Mouse (Mus musculus): ENCODE results near the gene Zfc3h1. TPM values are rescaled to one million over a fixed set of nuclear protein-coding genes. Genes with fewer than 3 reads are reported as not detected.

Zfc3h1 gene
- polyA plus RNA-seq, 1 experiment from 2014 or later = 13.9 TPM

GRCm38 (mm10) chr10:115382846-115383643 lies 1.7 kb upstream of the Zfc3h1 start:
- WGBS = 27% methylated on average over 12 of the region's 12 CpGs
- H3K36me3 ChIP-seq (ENCODE audit: insufficient read depth, low read length) = no peaks in the 10 kb centered on the region
- DNase-seq (ENCODE audit: low spot score) = no peak
- no peaks in the 10 kb centered on the region for H3K27me3 ChIP-seq (replicated peaks; ENCODE audit: insufficient read depth, low read length)
- no peak for ATAC-seq
- peak overlapping the region; percentile 57 for H3K4me2 ChIP-seq (replicated peaks; ENCODE audit: low read depth, low read length)
- peak overlapping the region; percentile 33 for H3K27ac ChIP-seq (ENCODE audit: low read length)
- no peaks in the 10 kb centered on the region for H3K9me3 ChIP-seq (ENCODE audit: low read length)
- H3K4me3 ChIP-seq (ENCODE audit: low read depth, low read length) = peak overlapping the region; percentile 92; the same call in 1 of the 2 replicates
- no peak for TF ChIP-seq CTCF (IDR thresholded peaks at IDR 0.05)
- 0 out of 2 replicates have a peak overlapping the region, but pooled peaks have one; percentile 1 for H3K9ac ChIP-seq (replicated peaks; ENCODE audit: low read depth)
- no peaks in the 10 kb centered on the region for H3K4me1 ChIP-seq (ENCODE audit: insufficient read depth, low read depth, low read length)

DNA sequence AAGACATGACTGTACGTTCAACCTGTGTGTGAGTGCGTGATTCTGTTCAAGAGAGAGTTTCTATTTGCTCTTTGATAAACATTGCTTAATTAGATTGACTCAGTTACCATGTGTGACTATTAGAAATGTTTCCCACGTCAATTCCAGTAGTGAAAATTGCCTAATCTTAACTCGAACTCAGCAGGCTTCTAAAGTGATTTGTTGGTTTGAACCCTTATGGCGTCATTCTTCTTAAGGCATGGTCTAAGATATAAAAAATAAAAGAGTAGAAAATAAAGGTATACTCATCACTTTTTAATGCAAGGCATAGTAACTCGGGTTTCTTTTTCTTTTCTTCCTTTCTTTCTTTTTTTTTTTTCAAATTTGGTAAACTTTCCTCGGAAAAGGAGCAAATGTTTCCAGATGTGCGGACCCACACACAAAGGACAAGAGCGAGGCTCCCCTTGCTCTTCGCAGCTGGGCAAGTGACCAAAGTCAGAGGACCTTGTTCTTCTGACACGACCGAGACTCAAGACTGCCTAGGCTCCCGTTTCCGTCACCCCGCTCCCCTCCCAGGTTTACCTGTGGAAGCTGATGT lies 1.0 kb upstream of the Zfc3h1 start:
- ATAC-seq (no peak), DNase-seq (ENCODE audit: low spot score) (peak; percentile 83)
- H3K27me3 ChIP-seq (replicated peaks; ENCODE audit: insufficient read depth, low read length) = no peaks in the 10 kb centered on the region
- H3K9me3 ChIP-seq (ENCODE audit: low read length) = no peaks in the 10 kb centered on the region
- peak overlapping the region; percentile 57 for H3K4me2 ChIP-seq (replicated peaks; ENCODE audit: low read depth, low read length)
- TF ChIP-seq EP300 (IDR thresholded peaks at IDR 0.05) = peak; percentile 69
- TF ChIP-seq CTCF (IDR thresholded peaks at IDR 0.05) = no peak
- peak overlapping the region; percentile 92 for H3K4me3 ChIP-seq (ENCODE audit: low read depth, low read length)
- under 1% methylated on average over 15 of the region's 15 CpGs for WGBS
- no peaks in the 10 kb centered on the region for H3K36me3 ChIP-seq (ENCODE audit: insufficient read depth, low read length)
- H3K9ac ChIP-seq (replicated peaks; ENCODE audit: low read depth) = peak overlapping the region; percentile 90
- H3K4me1 ChIP-seq (ENCODE audit: insufficient read depth, low read depth, low read length) = no peaks in the 10 kb centered on the region
- H3K27ac ChIP-seq (ENCODE audit: low read length) = peak overlapping the region; percentile 99

DNA sequence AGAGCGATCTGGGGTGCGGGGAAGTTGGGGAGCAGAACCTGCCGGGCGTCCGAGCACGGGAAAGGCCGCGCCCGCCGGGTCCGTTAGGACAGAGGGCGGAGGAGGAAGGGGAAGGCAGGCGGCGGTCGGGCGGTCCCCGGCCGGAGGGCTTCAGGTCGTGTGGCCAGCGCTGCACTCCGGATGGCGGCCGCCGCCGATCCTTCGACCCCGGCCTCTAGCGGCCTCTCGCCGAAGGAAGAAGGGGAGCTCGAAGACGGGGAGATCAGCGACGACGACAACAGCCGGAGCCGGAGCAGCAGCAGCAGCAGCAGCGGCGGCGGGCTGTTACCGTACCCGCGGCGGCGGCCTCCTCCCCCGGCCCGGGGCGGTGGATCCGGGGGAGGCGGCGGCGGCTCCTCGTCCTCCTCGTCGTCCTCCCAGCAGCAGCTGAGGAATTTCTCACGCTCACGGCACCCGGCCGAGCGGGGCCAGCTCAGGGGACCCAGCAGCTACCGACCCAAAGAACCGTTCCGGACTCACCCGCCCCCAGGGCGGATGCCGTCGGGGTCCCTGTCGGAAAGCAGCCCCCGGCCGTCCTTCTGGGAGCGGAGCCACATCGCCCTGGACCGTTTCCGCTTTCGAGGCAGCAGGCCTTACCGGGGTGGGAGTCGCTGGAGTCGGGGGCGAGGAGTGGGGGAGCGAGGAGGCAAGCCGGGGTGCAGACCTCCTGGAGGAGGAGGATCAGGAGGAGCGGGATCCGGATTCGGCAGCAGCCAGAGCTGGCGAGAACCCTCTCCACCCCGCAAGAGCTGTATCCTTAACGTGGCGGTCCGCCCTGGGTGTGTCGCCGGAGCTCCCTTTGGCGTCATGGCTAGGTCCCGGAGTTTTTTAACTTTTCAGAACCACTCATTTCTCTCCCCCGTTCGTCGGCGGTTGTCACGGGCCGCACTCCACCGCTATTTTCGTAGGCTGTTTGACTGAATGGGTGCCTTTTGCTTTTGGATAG lies 551 bp downstream of the Zfc3h1 start:
- peak; percentile 70 for DNase-seq (ENCODE audit: low spot score)
- no peaks in the 10 kb centered on the region for H3K36me3 ChIP-seq (ENCODE audit: insufficient read depth, low read length)
- TF ChIP-seq EP300 (IDR thresholded peaks at IDR 0.05) = no peak
- TF ChIP-seq CTCF (IDR thresholded peaks at IDR 0.05) = no peak

DNA sequence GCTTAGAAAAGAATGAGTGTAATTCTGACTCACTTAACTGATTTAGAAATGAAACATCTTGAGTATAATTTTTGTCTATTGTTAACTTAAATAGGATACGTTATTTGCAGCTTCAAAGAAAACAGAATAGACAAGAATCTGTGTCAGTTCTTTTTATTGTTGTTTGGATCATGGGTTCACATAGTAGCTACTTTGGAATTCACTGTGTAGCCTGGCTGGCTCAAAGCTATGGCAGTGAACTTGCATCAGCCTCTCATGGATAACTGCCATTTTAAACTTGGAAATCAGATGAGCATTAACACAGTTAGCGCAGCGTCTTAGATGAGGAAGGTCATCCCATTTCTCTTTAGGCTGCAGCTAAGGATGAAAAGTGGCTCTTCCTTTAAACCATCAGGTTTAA lies 3.1 kb downstream of the Zfc3h1 start:
- TF ChIP-seq EP300 (IDR thresholded peaks at IDR 0.05) (no peak), CTCF (IDR thresholded peaks at IDR 0.05) (no peak)
- Histone ChIP-seq H3K36me3 (ENCODE audit: insufficient read depth, low read length) (peaks cover 4% of the 10 kb centered on the region; the same call in 1 of the 2 replicates), H3K4me2 (replicated peaks; ENCODE audit: low read depth, low read length) (no peak overlapping the region), H3K27ac (ENCODE audit: low read length) (no peak overlapping the region), H3K9ac (replicated peaks; ENCODE audit: low read depth) (no peak overlapping the region), H3K4me3 (ENCODE audit: low read depth, low read length) (no peak overlapping the region), H3K4me1 (ENCODE audit: insufficient read depth, low read depth, low read length) (no peaks in the 10 kb centered on the region), H3K27me3 (replicated peaks; ENCODE audit: insufficient read depth, low read length) (no peaks in the 10 kb centered on the region), H3K9me3 (ENCODE audit: low read length) (no peaks in the 10 kb centered on the region)
- ATAC-seq = no peak
- WGBS = 73% methylated on average over 3 of the region's 3 CpGs
- DNase-seq (ENCODE audit: low spot score) = no peak

More for the DNA sequence above, 551 bp downstream of the Zfc3h1 start:
- ATAC-seq = peak; percentile 37
- H3K4me2 ChIP-seq (replicated peaks; ENCODE audit: low read depth, low read length) = peak overlapping the region; percentile 55
- peak overlapping the region; percentile 92 for H3K4me3 ChIP-seq (ENCODE audit: low read depth, low read length)
- no peaks in the 10 kb centered on the region for H3K27me3 ChIP-seq (replicated peaks; ENCODE audit: insufficient read depth, low read length)
- H3K9me3 ChIP-seq (ENCODE audit: low read length) = no peaks in the 10 kb centered on the region
- H3K27ac ChIP-seq (ENCODE audit: low read length) = peak overlapping the region; percentile 99
- no peaks in the 10 kb centered on the region for H3K4me1 ChIP-seq (ENCODE audit: insufficient read depth, low read depth, low read length)
- peak overlapping the region; percentile 90 for H3K9ac ChIP-seq (replicated peaks; ENCODE audit: low read depth)
- 2% methylated on average over 79 of the region's 101 CpGs for WGBS

DNA sequence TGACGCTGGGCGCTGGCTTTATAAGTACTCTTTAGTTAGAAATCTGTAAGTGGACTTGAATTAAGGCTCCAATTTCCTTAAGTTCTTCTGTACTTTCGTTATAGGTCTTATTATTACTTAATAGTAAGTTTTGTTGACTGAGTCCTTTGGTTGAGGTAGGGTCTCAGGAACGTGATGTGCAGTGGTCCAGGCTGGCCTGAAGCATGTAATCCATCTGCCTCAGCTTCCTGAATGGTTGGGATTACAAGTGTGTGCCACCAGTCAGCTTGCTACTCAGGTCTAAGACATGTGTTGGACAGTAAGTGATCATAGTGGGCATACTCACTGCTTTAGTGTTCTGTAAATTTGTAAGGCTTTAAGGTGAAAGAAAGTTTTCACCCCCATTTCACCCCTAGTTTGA lies 6.3 kb downstream of the Zfc3h1 start:
- H3K27me3 ChIP-seq (replicated peaks; ENCODE audit: insufficient read depth, low read length) = no peaks in the 10 kb centered on the region
- DNase-seq (ENCODE audit: low spot score) (no peak), ATAC-seq (no peak)
- H3K27ac ChIP-seq (ENCODE audit: low read length) = no peak overlapping the region
- peaks cover 12% of the 10 kb centered on the region; the same call in 1 of the 2 replicates for H3K36me3 ChIP-seq (ENCODE audit: insufficient read depth, low read length)
- no peak overlapping the region for H3K4me3 ChIP-seq (ENCODE audit: low read depth, low read length)
- H3K4me2 ChIP-seq (replicated peaks; ENCODE audit: low read depth, low read length) = no peak overlapping the region
- WGBS = 79% methylated on average over 4 of the region's 4 CpGs
- TF ChIP-seq EP300 (IDR thresholded peaks at IDR 0.05) (no peak), CTCF (IDR thresholded peaks at IDR 0.05) (no peak)
- no peaks in the 10 kb centered on the region for H3K9me3 ChIP-seq (ENCODE audit: low read length)
- H3K9ac ChIP-seq (replicated peaks; ENCODE audit: low read depth) = no peak overlapping the region
- no peaks in the 10 kb centered on the region for H3K4me1 ChIP-seq (ENCODE audit: insufficient read depth, low read depth, low read length)

DNA sequence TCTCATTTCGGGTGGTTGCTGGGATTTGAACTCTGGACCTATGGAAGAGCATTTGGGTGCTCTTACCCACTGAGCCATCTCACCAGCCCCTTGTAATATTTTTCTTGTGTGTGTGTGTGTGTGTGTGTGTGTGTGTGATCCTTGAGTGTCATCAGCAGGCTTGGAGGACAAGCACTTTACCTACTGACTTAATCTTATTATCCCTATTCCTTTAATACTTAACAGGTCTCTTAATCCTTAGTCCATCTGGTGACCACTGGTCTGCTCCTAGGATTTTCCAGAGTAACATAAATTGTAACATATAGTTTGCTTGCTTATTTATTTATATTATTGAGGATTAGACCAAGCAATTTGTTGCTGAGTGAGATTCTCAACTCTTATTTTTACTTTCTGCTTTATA lies 7.1 kb downstream of the Zfc3h1 start:
- no peaks in the 10 kb centered on the region for H3K27me3 ChIP-seq (replicated peaks; ENCODE audit: insufficient read depth, low read length)
- TF ChIP-seq CTCF (IDR thresholded peaks at IDR 0.05) = no peak
- TF ChIP-seq EP300 (IDR thresholded peaks at IDR 0.05) = no peak
- peaks cover 12% of the 10 kb centered on the region; the same call in 1 of the 2 replicates for H3K36me3 ChIP-seq (ENCODE audit: insufficient read depth, low read length)
- DNase-seq (ENCODE audit: low spot score) (no peak), ATAC-seq (no peak)
- WGBS = 92% methylated on average over 1 of the region's 1 CpGs
- H3K4me3 ChIP-seq (ENCODE audit: low read depth, low read length) = no peak overlapping the region
- H3K4me2 ChIP-seq (replicated peaks; ENCODE audit: low read depth, low read length) = no peak overlapping the region
- no peaks in the 10 kb centered on the region for H3K9me3 ChIP-seq (ENCODE audit: low read length)
- H3K27ac ChIP-seq (ENCODE audit: low read length) = no peak overlapping the region
- no peaks in the 10 kb centered on the region for H3K4me1 ChIP-seq (ENCODE audit: insufficient read depth, low read depth, low read length)
- H3K9ac ChIP-seq (replicated peaks; ENCODE audit: low read depth) = no peak overlapping the region

Measured in lung, postnatal 0 days (tissue).